ENCODE assay signal across 8 mouse cellular contexts in genomic region chr10:117417772-117418667, GRCm38 (mm10). TPM values are rescaled to one million over a fixed set of nuclear protein-coding genes. Genes with fewer than 3 reads are reported as not detected.
DNase-seq lines count a peak whose midpoint lies in the region; ATAC-seq lines count a peak whose summit lies in the region.

No protein-coding gene starts in this region.

- no peaks in the 10 kb centered on the region for H3K27me3 ChIP-seq in lung, embryonic 16.5 days (ENCODE audit: control insufficient read depth, insufficient read depth, low read depth, low read length)
- no peaks in the 10 kb centered on the region; the same call in 1 of the 2 replicates for H3K27me3 ChIP-seq in heart, embryonic 16.5 days (ENCODE audit: control insufficient read depth, insufficient read depth, low read length)
- H3K27me3 ChIP-seq in midbrain, embryonic 12.5 days: peaks cover 10% of the 10 kb centered on the region

- no peaks in the 10 kb centered on the region for H3K9me3 ChIP-seq in lung, embryonic 16.5 days (ENCODE audit: control insufficient read depth, low read length)
- H3K9me3 ChIP-seq in heart, embryonic 16.5 days (replicated peaks; ENCODE audit: control insufficient read depth, low read length): no peaks in the 10 kb centered on the region
- H3K9me3 ChIP-seq in midbrain, embryonic 12.5 days: no peaks in the 10 kb centered on the region

- H3K9ac ChIP-seq in lung, embryonic 16.5 days (ENCODE audit: low read length): 0 out of 2 replicates have a peak overlapping the region, but pooled peaks have one; percentile 28
- peak overlapping the region; percentile 50; the same call in 1 of the 2 replicates for H3K9ac ChIP-seq in heart, embryonic 16.5 days (ENCODE audit: low read length)
- no peak overlapping the region for H3K9ac ChIP-seq in midbrain, embryonic 12.5 days (replicated peaks)

- peaks cover 9% of the 10 kb centered on the region for H3K4me1 ChIP-seq in lung, embryonic 16.5 days (replicated peaks; ENCODE audit: control insufficient read depth, insufficient read depth, low read length)
- peaks cover 13% of the 10 kb centered on the region for H3K4me1 ChIP-seq in heart, embryonic 16.5 days (ENCODE audit: control insufficient read depth, insufficient read depth, low read length)
- peaks cover 17% of the 10 kb centered on the region for H3K4me1 ChIP-seq in midbrain, embryonic 12.5 days

- peak overlapping the region; percentile 67 for H3K4me2 ChIP-seq in lung, embryonic 16.5 days (ENCODE audit: low read depth, low read length)
- H3K4me2 ChIP-seq in heart, embryonic 16.5 days (ENCODE audit: low read depth, low read length): peak overlapping the region; percentile 83
- peak overlapping the region; percentile 46 for H3K4me2 ChIP-seq in midbrain, embryonic 12.5 days (replicated peaks)

- no peak overlapping the region for H3K27ac ChIP-seq in lung, embryonic 16.5 days (ENCODE audit: low read length)
- H3K27ac ChIP-seq in heart, embryonic 16.5 days (ENCODE audit: low read length): no peak overlapping the region
- no peak overlapping the region; the same call in 1 of the 2 replicates for H3K27ac ChIP-seq in midbrain, embryonic 12.5 days (replicated peaks)

- 22% methylated on average over 18 of the region's 18 CpGs for WGBS in lung, embryonic 16.5 days
- 15% methylated on average over 18 of the region's 18 CpGs for WGBS in heart, embryonic 16.5 days
- WGBS in midbrain, embryonic 12.5 days: 27% methylated on average over 18 of the region's 18 CpGs

- H3K4me3 ChIP-seq in lung, embryonic 16.5 days (ENCODE audit: low read length): peak overlapping the region; percentile 39
- H3K4me3 ChIP-seq in heart, embryonic 16.5 days (ENCODE audit: low read length): peak overlapping the region; percentile 54
- peak overlapping the region; percentile 23; the same call in 1 of the 2 replicates for H3K4me3 ChIP-seq in midbrain, embryonic 12.5 days

- peak; percentile 63 for ATAC-seq in lung, embryonic 16.5 days (ENCODE audit: low read depth)
- peak; percentile 56 for ATAC-seq in heart, embryonic 16.5 days (replicated peaks; ENCODE audit: extremely low read depth, insufficient read depth, low FRiP score)
- ATAC-seq in midbrain, embryonic 12.5 days (ENCODE audit: low FRiP score, low read depth): peak; percentile 53

- H3K36me3 ChIP-seq in lung, embryonic 16.5 days (ENCODE audit: control insufficient read depth, insufficient read depth, low read length): no peaks in the 10 kb centered on the region
- H3K36me3 ChIP-seq in heart, embryonic 16.5 days (ENCODE audit: control insufficient read depth, insufficient read depth): no peaks in the 10 kb centered on the region
- no peaks in the 10 kb centered on the region for H3K36me3 ChIP-seq in midbrain, embryonic 12.5 days

- no peak for DNase-seq in lung, postnatal 4 days
- DNase-seq in c-Kit-positive CD71-negative TER-119-negative erythroid progenitor cells, embryonic 14.5 days (ENCODE audit: low read depth): peak; percentile 70
- peak; percentile 51 to 86 for DNase-seq in layer of hippocampus, postnatal 14 days (ENCODE audit: low spot score in 2 of 2)
- no peak for DNase-seq in adrenal gland, postnatal 4 days (ENCODE audit: low spot score in 2 of 2)
- no peak for DNase-seq in cerebellum, postnatal 4 days (ENCODE audit: low spot score in 2 of 2)

RNA-seq across cellular contexts. Expression of gene Cpsf6, which starts 38.2 kb away (rescaled TPM):
- 151 and 162 TPM in 2 replicates for polyA plus RNA-seq in lung, embryonic 16.5 days (2015; fragmentation: Nextera tagmentation; extraction: Ambion mirVana)
- 85.7 and 89.7 TPM in 2 replicates for polyA plus RNA-seq in heart, embryonic 16.5 days (2015; fragmentation: Nextera tagmentation; extraction: Ambion mirVana)
- total RNA-seq in layer of hippocampus, postnatal 14 days (2021): 100 to 1,000 TPM; 107 to 114 TPM
- polyA plus RNA-seq in midbrain, embryonic 12.5 days (2016; fragmentation: Nextera tagmentation; extraction: Ambion mirVana): 265 and 279 TPM in 2 replicates
- 100 to 1,000 TPM; 103 to 113 TPM for total RNA-seq in adrenal gland, postnatal 4 days (2021)

Comparison
In these comparisons a context has a peak if more than half of its experiments do, and no peak if none do; other contexts are left out.
1. DNase-seq: peak in c-Kit-positive CD71-negative TER-119-negative erythroid progenitor cells, embryonic 14.5 days (single experiment) and layer of hippocampus, postnatal 14 days (2 of 2); none in lung, postnatal 4 days (0 of 2), adrenal gland, postnatal 4 days (0 of 2) and cerebellum, postnatal 4 days (0 of 2).
2. Peak in every context shown above with its lines, with median percentiles within 50 percentile points of each other: ATAC-seq, H3K4me2 ChIP-seq and H3K4me3 ChIP-seq.